Mouse (Mus musculus) olfactory bulb, adult 2 months (tissue): ENCODE data around the gene 4933400A11Rik. TPM values are rescaled to one million over a fixed set of nuclear protein-coding genes. Genes with fewer than 3 reads are reported as not detected.

ENCODE experiments used
- H3K27ac ChIP-seq: fragments of 200-500 bp; 2 replicates; pipeline ENCODE4 v1.5.1; 2012; ENCODE audit warnings: low read depth, low read length; ENCODE audit not compliant: insufficient read depth
- H3K4me1 ChIP-seq: fragments of 200-500 bp; 2 replicates; pipeline ENCODE4 v1.6.1; 2012; ENCODE audit warnings: low read length; ENCODE audit not compliant: control insufficient read depth, insufficient read depth
- H3K4me3 ChIP-seq: fragments of 200-500 bp; 2 replicates; pipeline ENCODE4 v1.5.1; 2012; ENCODE audit warnings: mild to moderate bottlenecking, low read depth, low read length, moderate library complexity; ENCODE audit not compliant: insufficient read depth
- CTCF ChIP-seq: fragments of 200-500 bp; IDR thresholded peaks from 2 replicates; pipeline ENCODE4 v1.5.1; 2012; ENCODE audit warnings: low read depth, mild to moderate bottlenecking, low read length, moderate library complexity; ENCODE audit not compliant: insufficient read depth
- POLR2A ChIP-seq: fragments of 200-500 bp; IDR thresholded peaks from 2 replicates; pipeline ENCODE4 v1.6.1; 2012; ENCODE audit warnings: mild to moderate bottlenecking, low read depth, low read length, moderate library complexity; ENCODE audit not compliant: insufficient read depth
- WGBS: fragments of 180-500 bp; shearing (Covaris S2); methylation state at CpG from one replicate; pipeline ENCODE4 v1.1.7; 2018; 5-methylcytosine and 5-hydroxymethylcytosine counted together
- polyA plus RNA-seq: library from polyadenylated mRNA; stranded (reverse); fragments of >200 nt; gene quantifications from 2 replicates; pipeline ENCODE4 v1.2.4, GENCODE M21; 2012; ENCODE audit warnings: low replicate concordance; ENCODE audit not compliant: missing spikeins, insufficient read depth, insufficient read length

The 4933400A11Rik gene
- polyA plus RNA-seq, 1 experiment: not detected

GRCm38 (mm10) chrX:169798987-169799680 lies 19.7 kb upstream of the 4933400A11Rik start:
- TF ChIP-seq CTCF (no peak), POLR2A (no peak)
- Histone ChIP-seq H3K27ac (no peak overlapping the region), H3K4me1 (no peaks in the 10 kb centered on the region), H3K4me3 (no peak overlapping the region)
- WGBS: 4% methylated on average over 11 of the region's 11 CpGs

GRCm38 (mm10) chrX:169797148-169797547 lies 17.7 kb upstream of the 4933400A11Rik start:
- 53% methylated on average over 3 of the region's 3 CpGs for WGBS
- TF ChIP-seq CTCF (no peak), POLR2A (no peak)
- H3K27ac ChIP-seq: no peak overlapping the region
- H3K4me1 ChIP-seq: no peaks in the 10 kb centered on the region
- H3K4me3 ChIP-seq: no peak overlapping the region

- Histone ChIP-seq H3K4me3 (no peak overlapping the region), H3K27ac (no peak overlapping the region), H3K4me1 (no peaks in the 10 kb centered on the region)
- WGBS: 61% methylated on average over 7 of the region's 7 CpGs
- TF ChIP-seq CTCF: no peak
- TF ChIP-seq POLR2A: no peak
Observed at GRCm38 (mm10) chrX:169794831-169795311, 15.4 kb upstream of the 4933400A11Rik start.

GRCm38 (mm10) chrX:169794421-169794820 lies 15.0 kb upstream of the 4933400A11Rik start:
- 74% methylated on average over 4 of the region's 4 CpGs for WGBS
- no peak overlapping the region for H3K27ac ChIP-seq
- TF ChIP-seq POLR2A: no peak
- TF ChIP-seq CTCF: no peak
- no peaks in the 10 kb centered on the region for H3K4me1 ChIP-seq
- H3K4me3 ChIP-seq: no peak overlapping the region

GRCm38 (mm10) chrX:169792879-169793278 lies 13.4 kb upstream of the 4933400A11Rik start:
- 75% methylated on average over 1 of the region's 1 CpGs for WGBS
- TF ChIP-seq POLR2A (no peak), CTCF (no peak)
- no peak overlapping the region for H3K27ac ChIP-seq
- no peak overlapping the region for H3K4me3 ChIP-seq
- H3K4me1 ChIP-seq: no peaks in the 10 kb centered on the region

GRCm38 (mm10) chrX:169789702-169790101 lies 10.3 kb upstream of the 4933400A11Rik start:
- no peak for TF ChIP-seq CTCF
- no peak for TF ChIP-seq POLR2A
- H3K4me3 ChIP-seq: no peak overlapping the region
- WGBS: 80% methylated on average over 5 of the region's 5 CpGs
- no peaks in the 10 kb centered on the region for H3K4me1 ChIP-seq
- H3K27ac ChIP-seq: no peak overlapping the region

GRCm38 (mm10) chrX:169758001-169758400 lies 21.4 kb downstream of the 4933400A11Rik start:
- no peak for TF ChIP-seq POLR2A
- TF ChIP-seq CTCF: no peak
- WGBS: 86% methylated on average over 3 of the region's 3 CpGs
- Histone ChIP-seq H3K4me3 (no peak overlapping the region), H3K4me1 (no peaks in the 10 kb centered on the region), H3K27ac (no peak overlapping the region)

- Histone ChIP-seq H3K4me3 (no peak overlapping the region), H3K27ac (no peak overlapping the region), H3K4me1 (no peaks in the 10 kb centered on the region)
- WGBS: 49% methylated on average over 3 of the region's 3 CpGs
- no peak for TF ChIP-seq POLR2A
- no peak for TF ChIP-seq CTCF
Observed at GRCm38 (mm10) chrX:169735387-169735969, 44.0 kb downstream of the 4933400A11Rik start.

Other genes starting within 250 kb of the 4933400A11Rik start
- not detected in 2 replicates for gene Mid1, start 94.4 kb downstream of the 4933400A11Rik start, polyA plus RNA-seq
- gene Gm21887, start 230.0 kb upstream of the 4933400A11Rik start, polyA plus RNA-seq: not detected in 2 replicates